Mouse (Mus musculus): ENCODE measurements around the gene Tanc1. TPM values are rescaled to one million over a fixed set of nuclear protein-coding genes. Genes with fewer than 3 reads are reported as not detected.
A peak's percentile ranks its signal among the peaks of the same experiment; 100 is the strongest.

Gene Tanc1
- total and polyA plus RNA-seq, 3 experiments = 0.03 to 6.9 (median 0.49) TPM

- Histone ChIP-seq H3K36me3 (replicated peaks) (no peaks in the 10 kb centered on the region), H3K4me3 (ENCODE audit: low read depth, low read length) (no peak overlapping the region), H3K27me3 (ENCODE audit: insufficient read depth, low read length) (peaks cover 10% of the 10 kb centered on the region; the same call in 1 of the 2 replicates), H3K4me1 (ENCODE audit: insufficient read depth, low read depth, low read length) (no peaks in the 10 kb centered on the region), H3K9me3 (replicated peaks) (no peaks in the 10 kb centered on the region)
- DNase-seq (ENCODE audit: low spot score) (no peak), ATAC-seq (ENCODE audit: extremely low read depth, insufficient number of reproducible peaks, low FRiP score, poor library complexity, severe bottlenecking) (no peak)
- no peak for TF ChIP-seq POLR2AphosphoS5 (IDR thresholded peaks at IDR 0.05; ENCODE audit: insufficient replicate concordance, low read depth, low read length)
- no peak for TF ChIP-seq CTCF (IDR thresholded peaks at IDR 0.05; ENCODE audit: low read depth, low read length)
- TF ChIP-seq TAL1 (conservative IDR thresholded peaks at IDR 0.05; ENCODE audit: low read depth, low read length) = no peak
- TF ChIP-seq GATA2 (IDR thresholded peaks at IDR 0.05; ENCODE audit: borderline replicate concordance, low read depth, low read length) = no peak
- no peak for TF ChIP-seq GATA1 (IDR thresholded peaks at IDR 0.05; ENCODE audit: borderline replicate concordance, low read length)
Observed at GRCm38 (mm10) chr2:59583961-59584360, 27.9 kb upstream of the Tanc1 start.

GRCm38 (mm10) chr2:59587387-59588095 is 24.3 kb upstream of the Tanc1 start:
- H3K27me3 ChIP-seq (ENCODE audit: insufficient read depth, low read length) = no peaks in the 10 kb centered on the region; the same call in 1 of the 2 replicates
- TF ChIP-seq GATA2 (IDR thresholded peaks at IDR 0.05; ENCODE audit: borderline replicate concordance, low read depth, low read length) (no peak), GATA1 (IDR thresholded peaks at IDR 0.05; ENCODE audit: borderline replicate concordance, low read length) (no peak), POLR2AphosphoS5 (IDR thresholded peaks at IDR 0.05; ENCODE audit: insufficient replicate concordance, low read depth, low read length) (no peak), CTCF (IDR thresholded peaks at IDR 0.05; ENCODE audit: low read depth, low read length) (no peak), TAL1 (conservative IDR thresholded peaks at IDR 0.05; ENCODE audit: low read depth, low read length) (no peak)
- H3K4me3 ChIP-seq (ENCODE audit: low read depth, low read length) = no peak overlapping the region
- ATAC-seq (ENCODE audit: extremely low read depth, insufficient number of reproducible peaks, low FRiP score, poor library complexity, severe bottlenecking) (no peak), DNase-seq (ENCODE audit: low spot score) (no peak)
- no peaks in the 10 kb centered on the region for H3K36me3 ChIP-seq (replicated peaks)
- no peaks in the 10 kb centered on the region for H3K9me3 ChIP-seq (replicated peaks)
- no peaks in the 10 kb centered on the region for H3K4me1 ChIP-seq (ENCODE audit: insufficient read depth, low read depth, low read length)

GRCm38 (mm10) chr2:59588096-59588405 is 23.8 kb upstream of the Tanc1 start:
- no peaks in the 10 kb centered on the region for H3K4me1 ChIP-seq (ENCODE audit: insufficient read depth, low read depth, low read length)
- H3K27me3 ChIP-seq (ENCODE audit: insufficient read depth, low read length) = no peaks in the 10 kb centered on the region; the same call in 1 of the 2 replicates
- ATAC-seq (ENCODE audit: extremely low read depth, insufficient number of reproducible peaks, low FRiP score, poor library complexity, severe bottlenecking) (no peak), DNase-seq (ENCODE audit: low spot score) (no peak)
- H3K36me3 ChIP-seq (replicated peaks) = no peaks in the 10 kb centered on the region
- no peak overlapping the region for H3K4me3 ChIP-seq (ENCODE audit: low read depth, low read length)
- TF ChIP-seq GATA2 (IDR thresholded peaks at IDR 0.05; ENCODE audit: borderline replicate concordance, low read depth, low read length) = no peak
- TF ChIP-seq POLR2AphosphoS5 (IDR thresholded peaks at IDR 0.05; ENCODE audit: insufficient replicate concordance, low read depth, low read length) = no peak
- no peak for TF ChIP-seq GATA1 (IDR thresholded peaks at IDR 0.05; ENCODE audit: borderline replicate concordance, low read length)
- TF ChIP-seq CTCF (IDR thresholded peaks at IDR 0.05; ENCODE audit: low read depth, low read length) = no peak
- no peak for TF ChIP-seq TAL1 (conservative IDR thresholded peaks at IDR 0.05; ENCODE audit: low read depth, low read length)
- no peaks in the 10 kb centered on the region for H3K9me3 ChIP-seq (replicated peaks)

GRCm38 (mm10) chr2:59593341-59593902 is 18.4 kb upstream of the Tanc1 start:
- Histone ChIP-seq H3K27me3 (ENCODE audit: insufficient read depth, low read length) (no peaks in the 10 kb centered on the region; the same call in 1 of the 2 replicates), H3K4me1 (ENCODE audit: insufficient read depth, low read depth, low read length) (peaks cover 5% of the 10 kb centered on the region; the same call in 1 of the 2 replicates), H3K36me3 (replicated peaks) (no peaks in the 10 kb centered on the region), H3K9me3 (replicated peaks) (no peaks in the 10 kb centered on the region), H3K4me3 (ENCODE audit: low read depth, low read length) (no peak overlapping the region)
- DNase-seq (ENCODE audit: low spot score) = no peak
- TF ChIP-seq GATA1 (IDR thresholded peaks at IDR 0.05; ENCODE audit: borderline replicate concordance, low read length) (no peak), POLR2AphosphoS5 (IDR thresholded peaks at IDR 0.05; ENCODE audit: insufficient replicate concordance, low read depth, low read length) (no peak), CTCF (IDR thresholded peaks at IDR 0.05; ENCODE audit: low read depth, low read length) (no peak), TAL1 (conservative IDR thresholded peaks at IDR 0.05; ENCODE audit: low read depth, low read length) (no peak), GATA2 (IDR thresholded peaks at IDR 0.05; ENCODE audit: borderline replicate concordance, low read depth, low read length) (no peak)
- no peak for ATAC-seq (ENCODE audit: extremely low read depth, insufficient number of reproducible peaks, low FRiP score, poor library complexity, severe bottlenecking)

GRCm38 (mm10) chr2:59594095-59594494 is 17.7 kb upstream of the Tanc1 start:
- Histone ChIP-seq H3K36me3 (replicated peaks) (no peaks in the 10 kb centered on the region), H3K4me1 (ENCODE audit: insufficient read depth, low read depth, low read length) (peaks cover 5% of the 10 kb centered on the region; the same call in 1 of the 2 replicates), H3K9me3 (replicated peaks) (no peaks in the 10 kb centered on the region), H3K4me3 (ENCODE audit: low read depth, low read length) (no peak overlapping the region), H3K27me3 (ENCODE audit: insufficient read depth, low read length) (no peaks in the 10 kb centered on the region; the same call in 1 of the 2 replicates)
- no peak for TF ChIP-seq GATA2 (IDR thresholded peaks at IDR 0.05; ENCODE audit: borderline replicate concordance, low read depth, low read length)
- DNase-seq (ENCODE audit: low spot score) (no peak), ATAC-seq (ENCODE audit: extremely low read depth, insufficient number of reproducible peaks, low FRiP score, poor library complexity, severe bottlenecking) (no peak)

GRCm38 (mm10) chr2:59596545-59596944 is 15.3 kb upstream of the Tanc1 start:
- Histone ChIP-seq H3K4me1 (ENCODE audit: insufficient read depth, low read depth, low read length) (peaks cover 5% of the 10 kb centered on the region; the same call in 1 of the 2 replicates), H3K36me3 (replicated peaks) (no peaks in the 10 kb centered on the region), H3K9me3 (replicated peaks) (no peaks in the 10 kb centered on the region), H3K4me3 (ENCODE audit: low read depth, low read length) (no peak overlapping the region), H3K27me3 (ENCODE audit: insufficient read depth, low read length) (no peaks in the 10 kb centered on the region)
- TF ChIP-seq TAL1 (conservative IDR thresholded peaks at IDR 0.05; ENCODE audit: low read depth, low read length) = no peak
- DNase-seq (ENCODE audit: low spot score) = peak; percentile 5
- no peak for ATAC-seq (ENCODE audit: extremely low read depth, insufficient number of reproducible peaks, low FRiP score, poor library complexity, severe bottlenecking)

Measured in G1E (cell line).